Mouse (Mus musculus): ENCODE data around the gene Mlkl.
"Not testable (repeated sequence)": the region's sequence is repeated elsewhere in the genome, so short reads cannot be mapped to it uniquely, and the experiment has no call there.

The Mlkl gene

GRCm38 (mm10) chr8:111313961-111314360 lies 24.0 kb downstream of the Mlkl start:
- DNase-seq (ENCODE audit: low spot score) = not testable (repeated sequence)

GRCm38 (mm10) chr8:111312758-111313162 lies 25.2 kb downstream of the Mlkl start:
- DNase-seq (ENCODE audit: low spot score) = no peak

GRCm38 (mm10) chr8:111310006-111310405 lies 28.0 kb downstream of the Mlkl start:
- DNase-seq (ENCODE audit: low spot score) = not testable (repeated sequence)

GRCm38 (mm10) chr8:111305031-111305730 lies 32.8 kb downstream of the Mlkl start:
- no peak for DNase-seq (ENCODE audit: low spot score)

- DNase-seq (ENCODE audit: low spot score) = no peak
These were observed 33.6 kb downstream of the Mlkl start for GRCm38 (mm10) chr8:111304359-111304758.

GRCm38 (mm10) chr8:111303076-111303803 lies 34.7 kb downstream of the Mlkl start:
- not testable (repeated sequence) for DNase-seq (ENCODE audit: low spot score)

GRCm38 (mm10) chr8:111300597-111301546 lies 37.1 kb downstream of the Mlkl start:
- DNase-seq (ENCODE audit: low spot score) = no peak

- peak; percentile 83 for DNase-seq (ENCODE audit: low spot score)
These were observed 38.0 kb downstream of the Mlkl start, which contains the start of gene Rfwd3 for GRCm38 (mm10) chr8:111299821-111300568. Gene Rfwd3 (minus strand): TSS chr8:111300222.

- DNase-seq (ENCODE audit: low spot score) = peak; percentile 17
These were observed 38.6 kb downstream of the Mlkl start for GRCm38 (mm10) chr8:111299363-111299820.

- no peak for DNase-seq (ENCODE audit: low spot score)
These were observed 40.0 kb downstream of the Mlkl start for GRCm38 (mm10) chr8:111298011-111298410.

- DNase-seq (ENCODE audit: low spot score) = no peak
These were observed 46.2 kb downstream of the Mlkl start for GRCm38 (mm10) chr8:111291733-111292132.

GRCm38 (mm10) chr8:111290586-111290985 lies 47.4 kb downstream of the Mlkl start:
- no peak for DNase-seq (ENCODE audit: low spot score)

GRCm38 (mm10) chr8:111285603-111286002 lies 52.4 kb downstream of the Mlkl start:
- no peak for DNase-seq (ENCODE audit: low spot score)

- DNase-seq (ENCODE audit: low spot score) = no peak
These were observed 55.9 kb downstream of the Mlkl start for GRCm38 (mm10) chr8:111282093-111282492.

GRCm38 (mm10) chr8:111268277-111268676 lies 69.7 kb downstream of the Mlkl start:
- no peak for DNase-seq (ENCODE audit: low spot score)

- DNase-seq (ENCODE audit: low spot score) = not testable (repeated sequence)
These were observed 71.8 kb downstream of the Mlkl start for GRCm38 (mm10) chr8:111266161-111266560.

- DNase-seq (ENCODE audit: low spot score) = no peak
These were observed 73.2 kb downstream of the Mlkl start for GRCm38 (mm10) chr8:111264693-111265220.

- no peak for DNase-seq (ENCODE audit: low spot score)
These were observed 76.0 kb downstream of the Mlkl start for GRCm38 (mm10) chr8:111261981-111262381.
